In genomic region chr8:79297763-79298162, GRCm38 (mm10) we compare ENCODE assay signal across 9 mouse cellular contexts. TPM values are rescaled to one million over a fixed set of nuclear protein-coding genes. Genes with fewer than 3 reads are reported as not detected.
A peak's percentile ranks its signal among the peaks of the same experiment; 100 is the strongest.
DNase-seq lines count a peak whose midpoint lies in the region; ATAC-seq lines count a peak whose summit lies in the region.
"Had no signal": no experiment of that assay in that cellular context is flagged by ENCODE, and none has a peak within 500 bp of the region (broad histone marks: within the 10 kb centered on the region; RNA-seq: fewer than 3 reads in every experiment).

No protein-coding gene starts in this region.

- no peak overlapping the region for H3K4me3 ChIP-seq in heart, embryonic 12.5 days

- no peak for ATAC-seq in heart, embryonic 12.5 days (ENCODE audit: insufficient number of reproducible peaks, low FRiP score)

- no peak overlapping the region for H3K27ac ChIP-seq in heart, embryonic 12.5 days (ENCODE audit: poor library complexity, severe bottlenecking)
- H3K27ac ChIP-seq: macrophage had no signal

- WGBS in heart, embryonic 12.5 days = 41% methylated on average over 3 of the region's 3 CpGs

- no peak overlapping the region for H3K4me2 ChIP-seq in heart, embryonic 12.5 days

- no peaks in the 10 kb centered on the region for H3K9me3 ChIP-seq in heart, embryonic 12.5 days (replicated peaks)

- intact Hi-C loops in heart, postnatal 14 days (cut with DNase I) = loop anchor here (2.0 to 10.0 kb wide), 4 partner anchors 45 to 1053 kb away; no protein-coding TSS in a partner anchor
- intact Hi-C loops in left cerebral cortex, postnatal 10 days (cut with DNase I) = loop anchor here (2.0 to 5.0 kb wide), 4 partner anchors 100 to 1235 kb away; partner anchors contain the start of gene Smad1

- no peaks in the 10 kb centered on the region for H3K36me3 ChIP-seq in heart, embryonic 12.5 days

- H3K9ac ChIP-seq in heart, embryonic 12.5 days = no peak overlapping the region

- no peaks in the 10 kb centered on the region for H3K27me3 ChIP-seq in heart, embryonic 12.5 days (replicated peaks)

- peak; percentile 94 for DNase-seq in heart, adult 11 months
- DNase-seq in R1 (ENCODE audit: low read depth, low spot score) = peak; percentile 39
- peak; percentile 80 for DNase-seq in embryo, embryonic 10.5 days (ENCODE audit: low spot score)
- peak; percentile 76 to 85 for DNase-seq in heart, postnatal 14 days
- DNase-seq in left cerebral cortex, postnatal 10 days (ENCODE audit: extremely low spot score in 1 of 2, low spot score in 2 of 2) = peak; percentile 51 to 81
- peak; percentile 57 for DNase-seq in ovary, postnatal 14 days (ENCODE audit: low spot score)
- peak; percentile 25 for DNase-seq in urinary bladder, postnatal 10 days (ENCODE audit: low spot score)

- H3K4me1 ChIP-seq in heart, embryonic 12.5 days (replicated peaks) = peaks cover 13% of the 10 kb centered on the region

RNA-seq across cellular contexts. Expression of gene Mmaa, which starts 3.0 kb away (rescaled TPM):
- 11.1 and 12.1 TPM in 2 replicates for polyA plus RNA-seq in heart, embryonic 12.5 days (2016; fragmentation: Nextera tagmentation; extraction: Ambion mirVana)
- 10 to 100 TPM; 30.5 to 32.0 TPM for total RNA-seq in heart, postnatal 14 days (2021)
- total RNA-seq in left cerebral cortex, postnatal 10 days (2021) = 10 to 100 TPM; 17.1 to 18.3 TPM

RNA-seq across cellular contexts. Expression of gene 1700011L22Rik, which starts 49.4 kb away (rescaled TPM):
- polyA plus RNA-seq in heart, embryonic 12.5 days (2016; fragmentation: Nextera tagmentation; extraction: Ambion mirVana) = not detected in 2 replicates
- total RNA-seq in heart, postnatal 14 days (2021) = not detected
- not detected for total RNA-seq in left cerebral cortex, postnatal 10 days (2021)
- polyA plus RNA-seq: macrophage had no signal

Comparison
In these comparisons a context has a peak if more than half of its experiments do, and no peak if none do; other contexts are left out.
1. DNase-seq: peak in every context shown above with its lines; median percentile 94 in heart, adult 11 months; 80 in heart, postnatal 14 days; 80 in embryo, embryonic 10.5 days; 66 in left cerebral cortex, postnatal 10 days; 57 in ovary, postnatal 14 days; 39 in R1; 25 in urinary bladder, postnatal 10 days.